Mouse (Mus musculus) CH12.LX (cell line): ENCODE measurements at regions not wholly inside any gene's neighbourhood (a gene's known extent, or its start where the extent isn't known, plus 50 kb on each side); places are given as distances from the start of the nearest gene placed in this dataset.

Experiments
- CTCF ChIP-seq, 2 experiments: IDR thresholded peaks in 1 of 2; conservative IDR thresholded peaks in 1 of 2; 2 replicates each; pipeline ENCODE4 v1.5.1; 2011 to 2012; ENCODE audit warnings: low read depth in 2 of 2, low read length in 2 of 2, improper control_type of control experiment in 1 of 2, inconsistent platforms in 1 of 2, mild to moderate bottlenecking in 1 of 2, moderate library complexity in 1 of 2
- E2F4 ChIP-seq: IDR thresholded peaks from 2 replicates; pipeline ENCODE4 v1.6.1; 2011; ENCODE audit warnings: low read depth, low read length, improper control_type of control experiment; ENCODE audit not compliant: insufficient replicate concordance
- EP300 ChIP-seq: IDR thresholded peaks from 2 replicates; pipeline ENCODE4 v1.6.1; 2011; ENCODE audit warnings: low read length, improper control_type of control experiment
- GABPA ChIP-seq: IDR thresholded peaks from 2 replicates; pipeline ENCODE4 v1.6.1; 2012; ENCODE audit warnings: low read depth, low read length, improper control_type of control experiment, inconsistent platforms; ENCODE audit not compliant: insufficient replicate concordance
- KAT2A ChIP-seq: IDR thresholded peaks from 2 replicates; pipeline ENCODE4 v1.6.1; 2012; ENCODE audit warnings: low read length, improper control_type of control experiment, inconsistent platforms; ENCODE audit not compliant: insufficient replicate concordance
- NRF1 ChIP-seq: IDR thresholded peaks from 2 replicates; pipeline ENCODE4 v1.6.1; 2014; ENCODE audit warnings: low read depth, mild to moderate bottlenecking, inconsistent platforms, low read length, improper control_type of control experiment, moderate library complexity
- POLR2A ChIP-seq: IDR thresholded peaks from 2 replicates; pipeline ENCODE4 v1.6.1; 2011; ENCODE audit warnings: low read depth, mild to moderate bottlenecking, improper control_type of control experiment, low read length
- RCOR1 ChIP-seq: conservative IDR thresholded peaks from 2 replicates; pipeline ENCODE4 v1.6.1; 2012; ENCODE audit warnings: low read depth, mild to moderate bottlenecking, inconsistent platforms, low read length, improper control_type of control experiment
- SIN3A ChIP-seq: IDR thresholded peaks from 2 replicates; pipeline ENCODE4 v1.6.1; 2012; ENCODE audit warnings: low read length, improper control_type of control experiment, inconsistent platforms

- TF ChIP-seq CTCF (conservative IDR thresholded peaks at IDR 0.05 in 1 of 2, IDR thresholded peaks at IDR 0.05 in 1 of 2; ENCODE audit: low read depth in 2 of 2, low read length in 2 of 2) (no peak), SIN3A (no peak), GABPA (no peak), RCOR1 (no peak), EP300 (no peak), KAT2A (no peak), NRF1 (no peak), E2F4 (no peak), POLR2A (no peak)
These were observed 2618.7 kb upstream of the Gm7489 start for GRCm38 (mm10) chr15:51265971-51266370.
